Mouse (Mus musculus): Measurements from ENCODE around the gene Vars. TPM values are rescaled to one million over a fixed set of nuclear protein-coding genes. Genes with fewer than 3 reads are reported as not detected.

Vars gene
- polyA plus RNA-seq, 1 experiment from 2014 or later, result 55.7 TPM

DNA sequence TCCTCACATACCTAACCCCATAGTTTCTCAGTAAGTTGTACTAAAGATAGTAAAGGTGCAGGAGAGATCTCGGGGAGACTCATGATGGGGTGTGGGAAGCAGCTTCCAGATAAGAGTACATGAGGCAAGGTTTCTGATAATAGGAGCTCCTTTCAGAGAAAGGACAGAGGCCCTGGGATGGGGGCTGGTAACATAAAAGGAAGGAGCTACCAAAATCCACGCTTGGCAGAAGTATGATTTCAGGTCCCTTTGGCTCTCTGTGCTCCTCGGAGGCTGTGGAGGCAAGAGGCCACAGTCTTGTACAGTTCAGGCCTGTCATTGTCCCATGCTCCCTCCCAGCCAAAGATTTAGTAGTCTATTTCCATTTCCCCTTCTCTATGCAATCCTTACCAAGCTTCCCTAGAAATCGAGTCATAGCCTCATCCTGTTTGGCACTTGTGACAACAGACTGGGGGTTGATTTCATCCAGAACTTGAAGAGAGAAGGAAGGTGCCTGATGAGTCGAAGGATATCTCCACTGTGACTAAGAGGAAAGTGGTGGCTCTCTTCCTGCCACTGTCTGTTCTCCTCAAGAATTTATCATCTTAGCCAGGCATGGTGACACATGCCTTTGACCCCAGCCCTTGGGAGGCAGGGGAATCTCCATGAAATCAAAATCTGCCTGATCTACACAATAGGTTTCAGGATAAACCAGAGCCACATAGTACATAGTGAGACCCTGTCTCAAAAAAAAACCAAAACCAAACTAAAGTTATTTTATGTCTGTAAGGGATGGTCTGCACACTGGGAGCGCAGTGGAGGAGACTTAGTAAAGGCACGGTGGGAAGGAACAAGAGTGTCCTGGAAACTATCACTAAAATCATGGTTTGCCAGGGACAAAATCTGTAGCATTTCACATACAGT is 44.4 kb downstream of the Vars start:
- Histone ChIP-seq H3K27me3 (ENCODE audit: control insufficient read depth, insufficient read depth, low read length) (no peaks in the 10 kb centered on the region), H3K36me3 (ENCODE audit: control insufficient read depth, insufficient read depth, low read length) (no peaks in the 10 kb centered on the region), H3K9me3 (replicated peaks; ENCODE audit: control insufficient read depth, low read length) (no peaks in the 10 kb centered on the region), H3K4me3 (ENCODE audit: low read depth, low read length) (peak overlapping the region; percentile 53), H3K27ac (ENCODE audit: low read depth, low read length) (peak overlapping the region; percentile 90), H3K9ac (ENCODE audit: low read depth, low read length) (peak overlapping the region; percentile 87; the same call in 1 of the 2 replicates), H3K4me2 (peak overlapping the region; percentile 89), H3K4me1 (ENCODE audit: control insufficient read depth, insufficient read depth, low read length) (peaks cover 39% of the 10 kb centered on the region)
- WGBS (ENCODE audit: insufficient replicate concordance), result 47% methylated on average over 7 of the region's 7 CpGs
- ATAC-seq (replicated peaks; ENCODE audit: insufficient number of reproducible peaks, low FRiP score, low TSS enrichment), result no peak

- H3K9ac ChIP-seq (ENCODE audit: low read depth, low read length), result peak overlapping the region; percentile 87
- peak overlapping the region; percentile 89 for H3K4me2 ChIP-seq
- no peaks in the 10 kb centered on the region for H3K27me3 ChIP-seq (ENCODE audit: control insufficient read depth, insufficient read depth, low read length)
- no peaks in the 10 kb centered on the region for H3K9me3 ChIP-seq (replicated peaks; ENCODE audit: control insufficient read depth, low read length)
- peaks cover 39% of the 10 kb centered on the region for H3K4me1 ChIP-seq (ENCODE audit: control insufficient read depth, insufficient read depth, low read length)
- no peak for ATAC-seq (replicated peaks; ENCODE audit: insufficient number of reproducible peaks, low FRiP score, low TSS enrichment)
- 4% methylated on average over 47 of the region's 48 CpGs for WGBS (ENCODE audit: insufficient replicate concordance)
- peak overlapping the region; percentile 53 for H3K4me3 ChIP-seq (ENCODE audit: low read depth, low read length)
- no peaks in the 10 kb centered on the region for H3K36me3 ChIP-seq (ENCODE audit: control insufficient read depth, insufficient read depth, low read length)
- peak overlapping the region; percentile 90 for H3K27ac ChIP-seq (ENCODE audit: low read depth, low read length)
These were observed 45.3 kb downstream of the Vars start for GRCm38 (mm10) chr17:35045807-35046680.

DNA sequence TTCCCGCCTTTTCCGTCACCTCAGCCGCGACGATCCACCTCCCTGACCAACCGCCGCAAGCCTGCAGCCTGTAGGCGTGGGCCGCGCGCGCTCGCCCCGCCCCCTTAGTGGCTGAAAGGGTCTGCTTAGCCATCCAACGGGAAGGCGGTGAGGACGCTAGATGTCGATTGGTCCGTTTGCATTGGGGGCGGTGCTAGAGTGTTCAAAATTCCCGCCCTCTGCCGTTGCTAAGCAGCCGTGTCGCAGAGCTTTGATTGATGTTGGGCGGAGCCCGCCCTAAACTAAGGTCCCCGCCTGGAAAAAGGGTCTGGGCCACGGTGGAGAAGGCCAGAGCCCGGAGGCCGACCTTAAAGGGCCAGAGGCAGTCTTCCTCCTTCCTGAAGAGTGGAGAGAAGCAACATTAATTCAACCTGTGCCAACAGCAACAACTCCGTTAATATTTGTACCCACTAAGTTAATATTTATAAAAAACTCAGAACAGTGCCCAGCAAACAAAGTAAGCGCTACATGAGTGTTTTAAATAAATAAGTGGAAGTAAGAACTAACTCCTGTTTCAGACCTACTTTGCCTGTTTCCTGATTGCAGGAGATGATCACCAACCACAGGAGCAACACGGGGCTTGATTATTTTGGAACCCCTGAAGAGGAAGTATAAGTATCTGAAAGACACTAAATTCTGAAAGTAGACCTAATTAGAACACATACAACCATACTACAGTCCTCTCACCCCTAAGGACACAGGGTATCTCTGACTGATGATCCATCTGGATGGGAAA is 46.1 kb downstream of the Vars start, which contains the start of gene Msh5:
Gene Msh5, minus strand, starts transcription at position 65 of the 775 bp plus-strand sequence.
- peaks cover 39% of the 10 kb centered on the region for H3K4me1 ChIP-seq (ENCODE audit: control insufficient read depth, insufficient read depth, low read length)
- 3% methylated on average over 32 of the region's 33 CpGs for WGBS (ENCODE audit: insufficient replicate concordance)

DNA sequence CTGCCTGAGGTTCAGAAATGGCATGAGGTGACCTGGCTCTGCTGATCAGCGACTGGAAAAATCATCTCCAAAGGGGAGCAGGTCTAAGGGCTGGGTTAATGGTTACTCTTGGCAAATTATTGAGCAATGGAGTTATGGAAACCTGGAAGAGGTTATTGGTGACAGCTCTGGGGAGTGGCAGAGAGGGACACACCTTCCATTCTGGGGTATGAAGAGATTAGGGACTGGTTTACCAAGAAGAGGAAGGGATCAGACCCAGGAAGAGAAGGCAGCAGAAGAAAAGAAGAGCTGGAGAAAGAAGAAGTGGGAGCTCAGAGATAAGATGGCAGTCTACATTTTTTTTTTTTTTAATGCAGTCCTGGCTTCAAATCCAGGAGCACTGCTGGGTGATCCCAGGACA is 46.9 kb downstream of the Vars start:
- H3K4me1 ChIP-seq (ENCODE audit: control insufficient read depth, insufficient read depth, low read length), result peaks cover 47% of the 10 kb centered on the region
- peak overlapping the region; percentile 53; the same call in 1 of the 2 replicates for H3K9ac ChIP-seq (ENCODE audit: low read depth, low read length)
- H3K36me3 ChIP-seq (ENCODE audit: control insufficient read depth, insufficient read depth, low read length), result peaks cover 2% of the 10 kb centered on the region
- H3K4me2 ChIP-seq, result peak overlapping the region; percentile 52
- H3K9me3 ChIP-seq (replicated peaks; ENCODE audit: control insufficient read depth, low read length), result no peaks in the 10 kb centered on the region
- no peaks in the 10 kb centered on the region for H3K27me3 ChIP-seq (ENCODE audit: control insufficient read depth, insufficient read depth, low read length)
- 53% methylated on average over 1 of the region's 1 CpGs for WGBS (ENCODE audit: insufficient replicate concordance)
- H3K4me3 ChIP-seq (ENCODE audit: low read depth, low read length), result no peak overlapping the region
- peak overlapping the region; percentile 99 for H3K27ac ChIP-seq (ENCODE audit: low read depth, low read length)
- no peak for ATAC-seq (replicated peaks; ENCODE audit: insufficient number of reproducible peaks, low FRiP score, low TSS enrichment)

More for the DNA sequence above, 46.1 kb downstream of the Vars start, which contains the start of gene Msh5:
- Histone ChIP-seq H3K36me3 (ENCODE audit: control insufficient read depth, insufficient read depth, low read length) (no peaks in the 10 kb centered on the region), H3K4me2 (peak within 1 kb of the TSS; percentile 89), H3K9me3 (replicated peaks; ENCODE audit: control insufficient read depth, low read length) (no peaks in the 10 kb centered on the region), H3K4me3 (ENCODE audit: low read depth, low read length) (peak within 1 kb of the TSS; percentile 53), H3K27ac (ENCODE audit: low read depth, low read length) (peak within 1 kb of the TSS; percentile 99), H3K27me3 (ENCODE audit: control insufficient read depth, insufficient read depth, low read length) (no peaks in the 10 kb centered on the region), H3K9ac (ENCODE audit: low read depth, low read length) (peak within 1 kb of the TSS; percentile 87)
- ATAC-seq (replicated peaks; ENCODE audit: insufficient number of reproducible peaks, low FRiP score, low TSS enrichment), result peak; percentile 96

DNA sequence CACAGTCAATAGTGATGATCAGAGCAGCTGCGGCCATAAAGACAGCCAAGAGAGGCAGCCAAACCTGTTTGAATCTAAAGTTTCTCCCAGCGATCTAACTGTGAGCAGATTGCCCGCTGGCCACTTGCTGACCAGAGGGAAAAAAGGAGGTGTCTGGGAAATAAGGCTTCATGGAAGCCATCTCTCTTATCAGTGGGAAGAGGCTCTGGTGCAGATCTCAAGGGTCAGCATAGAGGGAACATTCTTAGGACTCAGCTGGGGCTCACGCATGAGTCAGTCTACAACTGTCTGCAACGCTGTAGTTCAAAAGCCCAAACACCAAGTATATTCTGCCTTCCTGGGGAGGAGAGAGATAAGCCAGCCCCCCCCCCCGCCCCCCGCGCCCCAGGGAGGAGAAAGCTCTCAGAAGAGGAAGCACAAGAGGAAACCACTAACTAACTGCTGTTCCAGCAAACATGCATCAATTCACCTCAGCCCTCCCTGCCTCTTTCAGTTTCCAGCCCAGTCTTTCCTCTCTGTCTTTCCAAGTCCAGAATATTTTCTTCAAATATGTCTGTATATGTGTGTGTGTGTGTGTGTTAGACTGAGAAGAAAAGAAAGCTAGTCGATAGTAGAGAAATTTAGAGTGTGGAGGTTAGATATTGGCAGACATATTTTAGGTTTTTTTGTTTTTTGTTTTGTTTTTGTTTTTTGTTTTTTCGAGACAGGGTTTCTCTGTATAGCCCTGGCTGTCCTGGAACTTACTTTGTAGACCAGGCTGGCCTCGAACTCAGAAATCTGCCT is 47.6 kb downstream of the Vars start:
- H3K4me3 ChIP-seq (ENCODE audit: low read depth, low read length), result no peak overlapping the region
- peaks cover 47% of the 10 kb centered on the region for H3K4me1 ChIP-seq (ENCODE audit: control insufficient read depth, insufficient read depth, low read length)
- peak overlapping the region; percentile 53; the same call in 1 of the 2 replicates for H3K9ac ChIP-seq (ENCODE audit: low read depth, low read length)
- no peaks in the 10 kb centered on the region for H3K27me3 ChIP-seq (ENCODE audit: control insufficient read depth, insufficient read depth, low read length)
- peak overlapping the region; percentile 99 for H3K27ac ChIP-seq (ENCODE audit: low read depth, low read length)
- no peaks in the 10 kb centered on the region for H3K9me3 ChIP-seq (replicated peaks; ENCODE audit: control insufficient read depth, low read length)
- 28% methylated on average over 8 of the region's 11 CpGs for WGBS (ENCODE audit: insufficient replicate concordance)
- H3K36me3 ChIP-seq (ENCODE audit: control insufficient read depth, insufficient read depth, low read length), result peaks cover 9% of the 10 kb centered on the region
- ATAC-seq (replicated peaks; ENCODE audit: insufficient number of reproducible peaks, low FRiP score, low TSS enrichment), result no peak
- peak overlapping the region; percentile 52 for H3K4me2 ChIP-seq

- Histone ChIP-seq H3K9ac (ENCODE audit: low read depth, low read length) (no peak overlapping the region; the same call in 1 of the 2 replicates), H3K27me3 (ENCODE audit: control insufficient read depth, insufficient read depth, low read length) (no peaks in the 10 kb centered on the region), H3K4me1 (ENCODE audit: control insufficient read depth, insufficient read depth, low read length) (peaks cover 46% of the 10 kb centered on the region), H3K4me2 (peak overlapping the region; percentile 85), H3K36me3 (ENCODE audit: control insufficient read depth, insufficient read depth, low read length) (peaks cover 13% of the 10 kb centered on the region), H3K4me3 (ENCODE audit: low read depth, low read length) (peak overlapping the region; percentile 92; the same call in 1 of the 2 replicates), H3K27ac (ENCODE audit: low read depth, low read length) (peak overlapping the region; percentile 99), H3K9me3 (replicated peaks; ENCODE audit: control insufficient read depth, low read length) (no peaks in the 10 kb centered on the region)
- ATAC-seq (replicated peaks; ENCODE audit: insufficient number of reproducible peaks, low FRiP score, low TSS enrichment), result no peak
- 67% methylated on average over 5 of the region's 5 CpGs for WGBS (ENCODE audit: insufficient replicate concordance)
These were observed 48.2 kb downstream of the Vars start for GRCm38 (mm10) chr17:35048932-35049440.

DNA sequence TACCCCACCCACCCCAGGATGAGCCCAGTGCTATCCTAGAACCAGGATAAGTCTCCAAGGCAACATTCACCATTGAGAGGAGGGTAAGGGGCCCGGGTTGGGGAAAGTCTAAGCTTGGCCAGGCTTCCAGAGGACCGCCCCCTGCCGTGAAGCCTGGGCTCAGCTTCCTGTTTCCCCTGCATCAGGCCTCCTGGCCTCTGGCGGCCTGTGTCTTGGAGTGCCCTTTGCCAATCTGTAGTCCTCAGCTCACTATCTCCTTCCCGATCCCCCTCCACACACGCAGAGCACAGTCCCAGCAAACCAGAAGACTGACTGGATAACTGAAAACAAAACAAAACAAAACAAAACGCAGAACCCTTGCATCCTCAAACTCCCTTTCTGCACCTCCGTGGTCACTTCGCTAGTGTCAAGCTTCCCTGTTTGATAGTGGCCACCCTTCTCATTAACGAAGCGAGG is 48.8 kb downstream of the Vars start, which contains the start of gene Clic1:
Gene Clic1, plus strand, starts transcription at position 406 of the 456 bp plus-strand sequence.
- peak within 1 kb of the TSS; percentile 85 for H3K4me2 ChIP-seq
- H3K27me3 ChIP-seq (ENCODE audit: control insufficient read depth, insufficient read depth, low read length), result no peaks in the 10 kb centered on the region
- H3K9ac ChIP-seq (ENCODE audit: low read depth, low read length), result peak within 1 kb of the TSS; percentile 95
- H3K27ac ChIP-seq (ENCODE audit: low read depth, low read length), result peak within 1 kb of the TSS; percentile 99
- H3K4me3 ChIP-seq (ENCODE audit: low read depth, low read length), result peak within 1 kb of the TSS; percentile 92
- H3K4me1 ChIP-seq (ENCODE audit: control insufficient read depth, insufficient read depth, low read length), result peaks cover 41% of the 10 kb centered on the region
- peaks cover 18% of the 10 kb centered on the region for H3K36me3 ChIP-seq (ENCODE audit: control insufficient read depth, insufficient read depth, low read length)
- ATAC-seq (replicated peaks; ENCODE audit: insufficient number of reproducible peaks, low FRiP score, low TSS enrichment), result peak; percentile 12; the same call in 1 of the 2 replicates
- H3K9me3 ChIP-seq (replicated peaks; ENCODE audit: control insufficient read depth, low read length), result no peaks in the 10 kb centered on the region
- 1% methylated on average over 11 of the region's 11 CpGs for WGBS (ENCODE audit: insufficient replicate concordance)
